Mouse (Mus musculus): ENCODE measurements around the gene Slc7a6.
"Not testable (repeated sequence)": the region's sequence is repeated elsewhere in the genome, so short reads cannot be mapped to it uniquely, and the experiment has no call there.

Gene Slc7a6

GRCm38 (mm10) chr8:106191639-106192038 lies 23.0 kb downstream of the Slc7a6 start:
- DNase-seq: no peak

GRCm38 (mm10) chr8:106193162-106193561 lies 24.5 kb downstream of the Slc7a6 start:
- no peak for DNase-seq

GRCm38 (mm10) chr8:106194062-106194461 lies 25.4 kb downstream of the Slc7a6 start:
- no peak for DNase-seq

GRCm38 (mm10) chr8:106198741-106199140 lies 30.1 kb downstream of the Slc7a6 start:
- DNase-seq: peak; percentile 63

GRCm38 (mm10) chr8:106199596-106199995 lies 30.9 kb downstream of the Slc7a6 start:
- not testable (repeated sequence) for DNase-seq

- no peak for DNase-seq
Measured at GRCm38 (mm10) chr8:106210035-106210731, 41.5 kb downstream of the Slc7a6 start.

GRCm38 (mm10) chr8:106210821-106211345 lies 42.2 kb downstream of the Slc7a6 start, which contains the start of the genes Slc7a6os and Prmt7:
Gene Slc7a6os (minus strand): TSS chr8:106210935.
Gene Prmt7 (plus strand): TSS chr8:106210936.
- peak; percentile 98 for DNase-seq

- DNase-seq: no peak
Measured at GRCm38 (mm10) chr8:106211421-106211820, 42.8 kb downstream of the Slc7a6 start.

- DNase-seq: no peak
Measured at GRCm38 (mm10) chr8:106213959-106214358, 45.3 kb downstream of the Slc7a6 start.

GRCm38 (mm10) chr8:106219620-106220019 lies 51.0 kb downstream of the Slc7a6 start:
- DNase-seq: no peak

GRCm38 (mm10) chr8:106226589-106226988 lies 57.9 kb downstream of the Slc7a6 start:
- DNase-seq: peak; percentile 74

- no peak for DNase-seq
Measured at GRCm38 (mm10) chr8:106231536-106231935, 62.9 kb downstream of the Slc7a6 start.

GRCm38 (mm10) chr8:106232751-106233150 lies 64.1 kb downstream of the Slc7a6 start:
- no peak for DNase-seq

GRCm38 (mm10) chr8:106234567-106235261 lies 66.1 kb downstream of the Slc7a6 start:
- DNase-seq: peak; percentile 59

- DNase-seq: peak; percentile 72
Measured at GRCm38 (mm10) chr8:106237106-106237505, 68.4 kb downstream of the Slc7a6 start.

Measured in kidney, postnatal 10 days (tissue).